Mouse (Mus musculus): ENCODE measurements around the gene Hoxc8. TPM values are rescaled to one million over a fixed set of nuclear protein-coding genes. Genes with fewer than 3 reads are reported as not detected.

The Hoxc8 gene
- polyA plus RNA-seq, 1 experiment from 2014 or later, result 1.0 TPM

MicroRNAs encoded within 50 kb of the gene (microRNA counts, 519-probe panel; counts per million panel counts)
- microRNA mmu-miR-615-3p (not detected), microRNA mmu-miR-615-5p (not detected)

Small RNAs within 50 kb of the gene (microRNA-seq; reads per million reads assigned to microRNA genes)
- gene Mir196a-2, result 1.0 reads per million
- gene Mir615, result 1,619 reads per million, percentile 77 among the genes with 10 or more reads in this experiment

Other genes with a start within 250 kb of the Hoxc8 start
- not detected in 2 replicates for gene Hoxc13, start 69.5 kb upstream of the Hoxc8 start, polyA plus RNA-seq (2014; fragmentation: Nextera tagmentation; extraction: Ambion mirVana)
- not detected in 2 replicates for gene Hoxc12, start 53.9 kb upstream of the Hoxc8 start, polyA plus RNA-seq (2014; fragmentation: Nextera tagmentation; extraction: Ambion mirVana)
- not detected in 2 replicates for gene Hoxc11, start 36.2 kb upstream of the Hoxc8 start, polyA plus RNA-seq (2014; fragmentation: Nextera tagmentation; extraction: Ambion mirVana)
- gene Hoxc10, start 23.8 kb upstream of the Hoxc8 start, polyA plus RNA-seq (2014; fragmentation: Nextera tagmentation; extraction: Ambion mirVana), result not detected in 2 replicates
- 20.3 and 20.9 TPM in 2 replicates for gene Hoxc5, start 23.2 kb upstream of the Hoxc8 start, polyA plus RNA-seq (2014; fragmentation: Nextera tagmentation; extraction: Ambion mirVana)
- not detected in 2 replicates for gene Hoxc9, start 14.2 kb upstream of the Hoxc8 start, polyA plus RNA-seq (2014; fragmentation: Nextera tagmentation; extraction: Ambion mirVana)
- gene Hoxc6, start 7.7 kb downstream of the Hoxc8 start, polyA plus RNA-seq (2014; fragmentation: Nextera tagmentation; extraction: Ambion mirVana), result 4.8 and 5.5 TPM in 2 replicates
- gene Hoxc4, start 28.3 kb downstream of the Hoxc8 start, polyA plus RNA-seq (2014; fragmentation: Nextera tagmentation; extraction: Ambion mirVana), result 23.4 and 26.5 TPM in 2 replicates
- gene Smug1, start 176.5 kb downstream of the Hoxc8 start, polyA plus RNA-seq (2014; fragmentation: Nextera tagmentation; extraction: Ambion mirVana), result 21.4 and 22.2 TPM in 2 replicates
- 141 and 154 TPM in 2 replicates for gene Cbx5, start 249.2 kb downstream of the Hoxc8 start, polyA plus RNA-seq (2014; fragmentation: Nextera tagmentation; extraction: Ambion mirVana)
- 852 and 906 TPM in 2 replicates for gene Hnrnpa1, start 249.8 kb downstream of the Hoxc8 start, polyA plus RNA-seq (2014; fragmentation: Nextera tagmentation; extraction: Ambion mirVana)